Mouse (Mus musculus) cerebellum, adult 9-11 months (tissue): ENCODE results near the gene Psap.

Experiments
- DNase-seq: peaks from one replicate; pipeline ENCODE4 v3.0.0; 2022

Gene Psap

DNA sequence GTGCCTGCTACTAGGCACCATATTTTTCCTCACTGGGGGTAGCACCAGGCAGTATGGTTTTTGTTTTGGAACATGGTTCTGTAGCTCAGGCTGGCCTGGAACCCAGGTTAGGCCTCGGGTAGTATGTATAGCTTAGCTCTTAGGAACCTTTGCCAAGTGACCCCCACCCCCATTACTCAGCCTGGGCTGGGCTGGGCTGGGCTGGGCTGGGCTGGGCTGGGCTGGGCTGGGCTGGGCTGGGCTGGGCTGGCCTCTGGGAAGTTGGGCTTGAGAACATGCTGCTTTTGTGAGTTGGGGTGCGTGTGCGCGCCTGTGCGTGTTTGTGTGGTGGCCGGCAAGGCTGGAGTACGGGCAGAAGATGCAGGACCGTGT lies 13.3 kb downstream of the Psap start:
- DNase-seq: no peak

- DNase-seq: no peak
Observed at GRCm38 (mm10) chr10:60292209-60292608, 14.8 kb downstream of the Psap start.

- DNase-seq: no peak
Observed at GRCm38 (mm10) chr10:60294621-60295020, 17.2 kb downstream of the Psap start.

- no peak for DNase-seq
Observed at GRCm38 (mm10) chr10:60295356-60295755, 17.9 kb downstream of the Psap start.

- DNase-seq: no peak
Observed at GRCm38 (mm10) chr10:60296027-60296426, 18.6 kb downstream of the Psap start.

- DNase-seq: no peak
Observed at GRCm38 (mm10) chr10:60299636-60300035, 22.2 kb downstream of the Psap start.

- DNase-seq: no peak
Observed at GRCm38 (mm10) chr10:60303419-60303818, 26.0 kb downstream of the Psap start.

GRCm38 (mm10) chr10:60304854-60305628 lies 27.6 kb downstream of the Psap start:
- DNase-seq: peak; percentile 67

DNA sequence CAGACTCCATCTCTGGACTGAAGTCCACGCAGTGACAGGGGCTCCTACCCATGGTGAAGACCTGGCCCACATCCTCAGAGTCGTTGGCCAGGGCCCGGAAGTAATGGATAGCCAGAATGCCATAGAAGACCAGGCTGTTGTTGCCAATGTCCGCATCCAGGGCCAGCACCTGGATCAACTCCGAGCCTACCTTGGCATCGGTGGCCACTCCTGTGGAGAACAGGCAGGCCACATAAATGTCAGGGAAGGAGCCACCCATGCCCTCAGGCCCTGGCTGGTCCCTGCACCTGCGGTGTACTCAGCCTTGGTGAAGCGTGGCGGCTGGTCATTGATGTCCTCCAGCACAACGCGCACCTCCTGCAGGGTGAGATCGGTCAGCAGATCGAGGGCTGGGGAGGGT lies 33.2 kb downstream of the Psap start:
- peak; percentile 57 for DNase-seq

DNA sequence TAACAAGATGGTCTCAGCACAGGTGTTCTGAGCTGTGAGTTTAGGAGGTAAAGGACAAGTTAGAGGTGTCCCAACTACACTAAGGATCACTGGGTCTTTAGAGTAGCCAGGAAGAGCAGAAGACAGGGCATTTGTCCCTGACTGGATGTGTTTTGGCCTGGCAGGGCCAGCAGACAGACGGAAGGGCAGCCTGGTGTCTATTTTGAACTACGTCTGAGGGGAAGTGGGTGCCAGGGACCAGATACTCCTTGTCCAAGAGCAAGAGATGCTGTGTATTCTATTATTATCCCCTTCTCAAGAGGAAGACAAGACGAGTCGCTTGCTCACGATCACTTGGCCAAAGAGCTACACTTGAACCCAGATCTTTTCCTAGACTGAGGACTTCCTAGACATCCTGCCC lies 36.2 kb downstream of the Psap start:
- DNase-seq: no peak

- no peak for DNase-seq
Observed at GRCm38 (mm10) chr10:60316166-60316565, 38.7 kb downstream of the Psap start.

DNA sequence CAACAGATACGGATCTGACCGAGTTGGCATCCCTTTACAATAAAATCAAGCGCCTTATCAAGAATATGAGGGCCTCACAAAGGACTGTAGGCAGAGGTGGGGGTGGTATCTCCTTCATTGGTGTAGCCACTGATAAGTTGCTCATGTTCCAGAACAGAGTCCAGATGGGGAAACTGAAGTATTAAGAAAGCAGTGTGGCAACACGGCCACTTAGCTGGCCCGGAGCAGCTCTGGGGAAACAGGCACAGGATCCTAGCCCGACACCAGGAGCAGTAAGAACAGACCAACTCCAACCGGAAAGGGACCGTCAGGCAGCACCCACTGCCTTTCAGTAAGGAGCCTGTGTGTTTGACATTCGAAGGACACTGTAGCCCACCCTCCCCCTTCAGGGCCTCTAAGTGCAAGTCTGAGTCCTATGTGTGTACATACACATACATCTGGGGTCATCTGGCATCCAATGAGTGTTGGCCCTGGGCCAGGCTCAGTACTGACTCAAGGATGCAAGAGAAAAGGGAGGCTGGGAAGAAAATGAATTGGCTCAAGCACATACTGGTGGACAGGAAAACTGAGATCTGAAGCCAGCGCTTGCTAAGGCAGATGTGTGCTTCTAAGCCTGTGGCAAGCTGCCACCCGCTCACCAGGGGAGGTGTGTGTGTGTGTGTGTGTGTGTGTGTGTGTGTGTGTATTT lies 51.7 kb downstream of the Psap start:
- no peak for DNase-seq

DNA sequence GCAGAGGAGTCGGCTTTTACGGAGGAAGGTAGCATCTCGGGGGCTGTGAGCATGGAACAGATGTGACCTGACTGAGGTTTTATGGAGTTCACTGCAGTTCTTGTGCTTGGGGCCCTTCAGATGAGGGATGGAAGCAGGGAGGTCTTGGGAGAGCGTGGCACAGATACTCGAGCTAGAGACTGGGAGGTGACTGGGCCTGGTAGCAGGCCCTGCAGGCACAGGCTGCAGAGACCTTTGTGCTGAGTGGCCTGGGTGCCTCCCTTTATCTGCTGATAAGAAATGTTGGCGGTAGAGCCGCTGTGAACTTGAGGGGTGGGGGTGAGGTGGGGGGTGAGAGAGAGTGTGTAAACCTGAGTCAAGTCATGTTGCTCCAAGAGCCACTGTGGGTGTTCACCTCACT lies 57.2 kb downstream of the Psap start:
- no peak for DNase-seq

DNA sequence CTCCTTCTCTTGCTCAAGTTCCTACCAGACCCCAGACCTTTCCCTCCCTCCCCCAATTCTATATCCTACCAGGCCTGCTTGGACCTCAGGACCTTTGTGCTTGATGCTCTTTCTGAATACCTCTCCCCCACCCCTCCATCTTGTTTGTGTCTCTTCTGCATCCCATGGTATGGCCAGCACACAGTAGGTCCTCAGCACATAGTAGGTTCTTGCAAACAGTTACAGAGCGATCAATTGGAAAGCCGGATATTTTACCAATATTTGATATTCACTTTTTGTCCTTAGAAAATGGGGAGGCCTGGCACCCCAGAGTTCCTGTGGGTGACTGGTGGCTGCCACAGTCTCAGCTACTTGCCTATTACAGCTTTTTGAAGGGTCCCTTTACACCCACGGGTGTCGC lies 57.6 kb downstream of the Psap start:
- no peak for DNase-seq

GRCm38 (mm10) chr10:60341528-60341927 lies 64.1 kb downstream of the Psap start:
- no peak for DNase-seq

DNA sequence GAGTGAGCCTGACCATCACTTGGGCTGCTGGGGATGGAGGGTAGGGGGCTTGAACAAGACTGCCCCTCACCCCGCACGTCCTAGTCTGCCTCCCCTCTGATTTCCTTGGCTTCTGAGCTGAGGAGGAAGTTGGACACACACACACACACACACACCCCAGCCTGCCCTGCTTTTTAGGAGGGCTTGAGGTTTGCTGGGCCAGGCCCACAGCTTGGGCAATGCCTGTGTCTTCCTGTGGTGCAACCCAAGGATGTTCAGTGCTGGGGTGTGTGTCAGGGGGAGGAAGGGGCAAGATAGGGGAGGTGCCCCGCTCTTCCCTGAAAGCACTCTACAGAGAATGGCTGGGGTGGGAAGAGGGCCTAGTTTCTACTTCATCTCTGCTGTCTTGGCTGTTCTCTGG lies 66.7 kb downstream of the Psap start:
- DNase-seq: no peak

- DNase-seq: no peak
Observed at GRCm38 (mm10) chr10:60346056-60346455, 68.6 kb downstream of the Psap start.

GRCm38 (mm10) chr10:60346701-60347405 lies 69.4 kb downstream of the Psap start, which contains the start of gene Vsir:
Vsir (plus strand) TSS chr10:60346851.
- peak; percentile 16 for DNase-seq

- no peak for DNase-seq
Observed at GRCm38 (mm10) chr10:60347768-60348610, 70.6 kb downstream of the Psap start.

DNA sequence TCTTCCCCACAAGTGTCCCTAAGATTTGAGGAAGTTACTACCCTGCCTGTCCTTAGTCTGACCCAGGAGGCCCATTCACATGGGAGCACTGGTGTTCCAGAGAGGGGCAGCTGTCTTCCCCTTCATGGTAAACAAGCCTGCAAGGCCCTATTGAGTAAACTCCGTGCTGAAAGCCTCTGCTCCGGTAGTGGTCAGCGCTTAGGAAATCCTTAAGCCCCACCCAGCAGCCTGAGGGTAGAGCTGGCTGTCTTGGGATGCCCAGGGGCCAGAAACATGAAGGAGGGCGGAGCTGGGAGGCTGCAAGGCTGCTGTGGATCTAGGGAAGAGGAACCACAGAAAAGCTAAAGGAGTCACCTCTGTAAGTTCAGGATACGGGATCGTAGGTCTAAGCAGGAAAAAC lies 71.6 kb downstream of the Psap start:
- no peak for DNase-seq

GRCm38 (mm10) chr10:60349644-60350043 lies 72.2 kb downstream of the Psap start:
- DNase-seq: no peak

DNA sequence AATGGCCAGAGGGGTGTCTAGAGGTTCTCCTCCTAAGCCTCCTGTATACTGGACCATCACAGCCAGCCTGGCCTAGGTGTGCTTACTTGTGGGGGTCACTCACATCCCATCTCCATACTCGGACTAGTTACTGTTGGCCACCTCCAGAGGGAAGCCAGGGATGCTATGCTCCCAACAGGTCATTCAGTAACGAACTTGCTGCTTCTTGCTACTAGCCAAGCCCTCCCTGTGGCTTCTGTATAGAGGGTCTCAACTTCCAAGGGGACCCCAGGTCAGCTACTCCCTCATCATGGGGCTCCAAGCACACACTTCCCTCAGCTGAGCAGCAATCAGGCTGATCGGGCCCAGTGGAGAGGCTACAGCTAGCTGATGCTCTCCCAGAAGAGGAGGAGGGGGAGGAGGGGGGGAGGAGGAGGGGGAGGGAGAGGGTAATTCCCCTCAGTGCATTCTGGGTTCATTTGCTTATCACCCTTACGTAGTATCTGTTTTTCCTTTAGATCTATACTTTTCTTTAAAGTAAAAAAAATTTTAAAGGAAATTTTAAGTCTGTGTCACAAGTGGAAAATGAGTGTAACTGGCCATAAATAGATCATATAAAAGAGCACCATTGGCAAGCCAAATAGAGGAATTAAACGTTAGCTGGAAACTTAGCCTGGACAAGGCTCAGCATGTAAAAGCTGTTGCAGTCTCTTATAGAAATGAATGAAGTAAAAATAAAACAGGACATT lies 72.8 kb downstream of the Psap start:
- no peak for DNase-seq
